Mouse (Mus musculus): ENCODE measurements around the gene Tmem246. TPM values are rescaled to one million over a fixed set of nuclear protein-coding genes. Genes with fewer than 3 reads are reported as not detected.
A peak's percentile ranks its signal among the peaks of the same experiment; 100 is the strongest.
"Not testable (repeated sequence)": the region's sequence is repeated elsewhere in the genome, so short reads cannot be mapped to it uniquely, and the experiment has no call there.

Gene Tmem246
- 10 to 100 TPM; 44.5 to 47.1 TPM for total RNA-seq (2021)

GRCm38 (mm10) chr4:49597183-49598100, at the start of gene Tmem246:
Tmem246 (minus strand) TSS chr4:49597876.
- intact Hi-C loops (cut with DNase I): loop anchor here (1.0 to 2.0 kb wide), 3 partner anchors 12 to 31 kb away; no protein-coding TSS in a partner anchor
- peak; percentile 70 to 87 for DNase-seq

- no peak for DNase-seq
- intact Hi-C loops (cut with DNase I): no loop called here
Observed at GRCm38 (mm10) chr4:49639913-49640312, 42.2 kb upstream of the Tmem246 start.

GRCm38 (mm10) chr4:49637821-49638220, 40.1 kb upstream of the Tmem246 start:
- intact Hi-C loops (cut with DNase I): no loop called here

GRCm38 (mm10) chr4:49632139-49632481, 34.4 kb upstream of the Tmem246 start:
- intact Hi-C loops (cut with DNase I): no loop called here
- no peak for DNase-seq

More at GRCm38 (mm10) chr4:49637821-49638220, 40.1 kb upstream of the Tmem246 start:
- no peak for DNase-seq

GRCm38 (mm10) chr4:49631319-49632138, 33.9 kb upstream of the Tmem246 start, which contains the start of gene Rnf20:
Rnf20 (plus strand) TSS chr4:49632006.
- DNase-seq: peak; percentile 95 to 96
- intact Hi-C loops (cut with DNase I): loop anchor here (2.0 kb wide), 1 partner anchor 111 kb away; the partner anchor contains the start of genes Mrpl50 and Zfp189

GRCm38 (mm10) chr4:49628941-49629340, 31.3 kb upstream of the Tmem246 start:
- DNase-seq: no peak
- intact Hi-C loops (cut with DNase I): loop anchor here (5.0 kb wide), 1 partner anchor 42 kb away; no protein-coding TSS in a partner anchor

GRCm38 (mm10) chr4:49626973-49627372, 29.3 kb upstream of the Tmem246 start:
- intact Hi-C loops (cut with DNase I): loop anchor here (1.0 to 5.0 kb wide), 3 partner anchors 30 to 60 kb away; partner anchors contain the start of gene Tmem246
- peak; percentile 73 to 84 for DNase-seq

GRCm38 (mm10) chr4:49624969-49625368, 27.3 kb upstream of the Tmem246 start:
- not testable (repeated sequence) for DNase-seq
- intact Hi-C loops (cut with DNase I): loop anchor here (5.0 kb wide), 1 partner anchor 38 kb away; no protein-coding TSS in a partner anchor

- DNase-seq: no peak
- intact Hi-C loops (cut with DNase I): no loop called here
Observed at GRCm38 (mm10) chr4:49623916-49624315, 26.2 kb upstream of the Tmem246 start.

GRCm38 (mm10) chr4:49622272-49622671, 24.6 kb upstream of the Tmem246 start:
- intact Hi-C loops (cut with DNase I): no loop called here
- DNase-seq: no peak

GRCm38 (mm10) chr4:49619861-49620260, 22.2 kb upstream of the Tmem246 start:
- intact Hi-C loops (cut with DNase I); DNase-seq: not testable (repeated sequence)

- intact Hi-C loops (cut with DNase I): no loop called here
- DNase-seq: no peak
Observed at GRCm38 (mm10) chr4:49616924-49617323, 19.2 kb upstream of the Tmem246 start.

GRCm38 (mm10) chr4:49605459-49605858, 7.8 kb upstream of the Tmem246 start:
- intact Hi-C loops (cut with DNase I): no loop called here
- DNase-seq: no peak

- DNase-seq: no peak
- intact Hi-C loops (cut with DNase I): no loop called here
Observed at GRCm38 (mm10) chr4:49604616-49605015, 6.9 kb upstream of the Tmem246 start.

GRCm38 (mm10) chr4:49604016-49604546, 6.4 kb upstream of the Tmem246 start:
- intact Hi-C loops (cut with DNase I): no loop called here
- no peak for DNase-seq

GRCm38 (mm10) chr4:49603161-49603560, 5.5 kb upstream of the Tmem246 start:
- DNase-seq: no peak
- intact Hi-C loops (cut with DNase I): no loop called here

- intact Hi-C loops (cut with DNase I): loop anchor here (2.0 kb wide), 1 partner anchor 30 kb away; no protein-coding TSS in a partner anchor
- DNase-seq: no peak
Observed at GRCm38 (mm10) chr4:49596846-49597182, 862 bp downstream of the Tmem246 start.

GRCm38 (mm10) chr4:49590152-49590551, 7.5 kb downstream of the Tmem246 start:
- intact Hi-C loops (cut with DNase I): no loop called here
- DNase-seq: no peak

GRCm38 (mm10) chr4:49586811-49587210, 10.9 kb downstream of the Tmem246 start:
- no peak for DNase-seq
- intact Hi-C loops (cut with DNase I): loop anchor here (5.0 kb wide), 1 partner anchor 40 kb away; no protein-coding TSS in a partner anchor

GRCm38 (mm10) chr4:49585524-49586101, 12.1 kb downstream of the Tmem246 start:
- DNase-seq: peak in 1 of 2 experiments; percentile 24
- intact Hi-C loops (cut with DNase I): loop anchor here (1.0 to 5.0 kb wide), 2 partner anchors 13 to 42 kb away; no protein-coding TSS in a partner anchor
